In the genomic region with DNA sequence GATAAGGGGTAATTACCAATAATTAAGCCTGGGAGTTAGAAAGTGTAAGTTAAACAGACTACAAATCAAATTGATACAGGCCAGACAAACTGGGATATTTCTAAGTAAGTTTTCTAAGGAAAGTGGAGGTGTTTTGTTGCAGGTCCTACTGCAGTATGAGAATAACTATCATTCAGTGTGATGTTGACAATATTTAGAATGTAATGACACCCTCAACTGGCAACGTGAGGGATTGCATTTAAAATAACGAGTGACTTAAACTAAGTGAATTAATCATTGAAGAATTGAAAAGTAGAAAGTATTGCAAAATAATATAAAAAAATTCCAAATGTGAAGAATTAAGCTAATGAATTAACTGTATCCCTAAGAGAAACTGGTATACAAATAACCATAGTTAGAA, we compare ENCODE assay signal across 17 mouse cellular contexts. TPM values are rescaled to one million over a fixed set of nuclear protein-coding genes. Genes with fewer than 3 reads are reported as not detected.
A peak's percentile ranks its signal among the peaks of the same experiment; 100 is the strongest.
DNase-seq lines count a peak whose midpoint lies in the region; TF ChIP-seq lines count a peak whose summit lies in the region.
"Had no signal": no experiment of that assay in that cellular context is flagged by ENCODE, and none has a peak within 500 bp of the region (broad histone marks: within the 10 kb centered on the region; RNA-seq: fewer than 3 reads in every experiment).

No protein-coding gene starts in this region.

- 15% methylated on average over 2 of the region's 2 CpGs for WGBS in heart, adult 2 months

- H3K27me3 ChIP-seq in heart, adult 2 months (ENCODE audit: control insufficient read depth, insufficient read depth, low read length): no peaks in the 10 kb centered on the region
- H3K27me3 ChIP-seq: liver, embryonic 13.5 days had no signal

- H3K9ac ChIP-seq in heart, adult 2 months (ENCODE audit: low read depth, low read length): no peak overlapping the region
- H3K9ac ChIP-seq: liver, embryonic 13.5 days had no signal

- no peak for TF ChIP-seq POLR2A in heart, adult 2 months (IDR thresholded peaks at IDR 0.05; ENCODE audit: insufficient read depth, low read depth, low read length)

- no peak for DNase-seq in heart, adult 2 months
- DNase-seq in heart, postnatal 14 days: no peak
- peak; percentile 12 for DNase-seq in kidney, postnatal 10 days
- no peak for DNase-seq in kidney, postnatal 4 days
- DNase-seq in retina, embryonic 14.5 days (ENCODE audit: low spot score): peak; percentile 22
- no peak for DNase-seq in retina, postnatal 1 day
- DNase-seq in spleen, postnatal 14 days (ENCODE audit: low spot score in 2 of 2): no peak
- DNase-seq: adrenal gland, postnatal 14 days; cerebellum, postnatal 36 days; kidney, postnatal 36 days; liver, embryonic 13.5 days; thymus, postnatal 14 days had no signal

- intact Hi-C loops in heart, adult 2 months (cut with DNase I): loop anchor here (2.0 kb wide), 1 partner anchor 56 kb away; no protein-coding TSS in a partner anchor
- intact Hi-C loops in heart, postnatal 14 days (cut with DNase I): no loop called here

- H3K36me3 ChIP-seq in heart, adult 2 months (ENCODE audit: control insufficient read depth, insufficient read depth, low read length): no peaks in the 10 kb centered on the region; the same call in 1 of the 2 replicates
- H3K36me3 ChIP-seq: liver, embryonic 13.5 days had no signal

- H3K27ac ChIP-seq in heart, adult 2 months: peak overlapping the region; percentile 10; the same call in 1 of the 2 replicates
- H3K27ac ChIP-seq: liver, embryonic 13.5 days had no signal

- H3K4me1 ChIP-seq in heart, adult 2 months (ENCODE audit: control insufficient read depth, insufficient read depth, low read length): peaks cover 2% of the 10 kb centered on the region; the same call in 1 of the 2 replicates
- H3K4me1 ChIP-seq: liver, embryonic 13.5 days had no signal

- H3K4me3 ChIP-seq in heart, adult 2 months: no peak overlapping the region
- H3K4me3 ChIP-seq: liver, embryonic 13.5 days had no signal

- TF ChIP-seq CTCF in heart, adult 2 months (IDR thresholded peaks at IDR 0.05): peak; percentile 69

- TF ChIP-seq EP300 in heart, adult 2 months (IDR thresholded peaks at IDR 0.05; ENCODE audit: insufficient read depth, low read depth, low read length): no peak

- H3K79me2 ChIP-seq in heart, adult 2 months (replicated peaks; ENCODE audit: control insufficient read depth, insufficient read depth, low read length): no peaks in the 10 kb centered on the region

RNA-seq across cellular contexts. Expression of a gene that starts 49.0 kb away (rescaled TPM):
- 10 to 100 TPM; 46.9 to 54.6 TPM for total RNA-seq in heart, adult 2 months (2021)
- 6.4 and 18.6 TPM in 2 replicates for polyA plus RNA-seq in heart, adult 2 months (2012; rRNA removed)
- total RNA-seq in heart, postnatal 14 days (2021): 10 to 100 TPM; 65.4 to 65.5 TPM
- total RNA-seq: granulocyte monocyte progenitor cell, adult 5-6 weeks; megakaryocyte, adult 5-6 weeks had no signal

RNA-seq across cellular contexts. Expression of a gene that starts 57.4 kb away (rescaled TPM):
- not detected for total RNA-seq in heart, adult 2 months (2021)
- polyA plus RNA-seq in heart, adult 2 months (2012; rRNA removed): not detected in 2 replicates
- total RNA-seq in heart, postnatal 14 days (2021): not detected
- total RNA-seq: adrenal gland, postnatal 14 days; granulocyte monocyte progenitor cell, adult 5-6 weeks; left cerebral cortex, postnatal 25 days; megakaryocyte, adult 5-6 weeks had no signal
- polyA plus RNA-seq: CD4-positive, CD25-positive, alpha-beta regulatory T cell, adult 4 months; liver, embryonic 13.5 days; stomach, embryonic 14.5 days had no signal

Comparison
In these comparisons a context has a peak if more than half of its experiments do, and no peak if none do; other contexts are left out.
1. DNase-seq: peak in kidney, postnatal 10 days (single experiment) and retina, embryonic 14.5 days (single experiment); none in heart, adult 2 months (0 of 2), heart, postnatal 14 days (0 of 2), kidney, postnatal 4 days (0 of 2), retina, postnatal 1 day (single experiment) and spleen, postnatal 14 days (0 of 2).